Mouse (Mus musculus): Measurements from ENCODE around the gene Mical1.

Gene Mical1

DNA sequence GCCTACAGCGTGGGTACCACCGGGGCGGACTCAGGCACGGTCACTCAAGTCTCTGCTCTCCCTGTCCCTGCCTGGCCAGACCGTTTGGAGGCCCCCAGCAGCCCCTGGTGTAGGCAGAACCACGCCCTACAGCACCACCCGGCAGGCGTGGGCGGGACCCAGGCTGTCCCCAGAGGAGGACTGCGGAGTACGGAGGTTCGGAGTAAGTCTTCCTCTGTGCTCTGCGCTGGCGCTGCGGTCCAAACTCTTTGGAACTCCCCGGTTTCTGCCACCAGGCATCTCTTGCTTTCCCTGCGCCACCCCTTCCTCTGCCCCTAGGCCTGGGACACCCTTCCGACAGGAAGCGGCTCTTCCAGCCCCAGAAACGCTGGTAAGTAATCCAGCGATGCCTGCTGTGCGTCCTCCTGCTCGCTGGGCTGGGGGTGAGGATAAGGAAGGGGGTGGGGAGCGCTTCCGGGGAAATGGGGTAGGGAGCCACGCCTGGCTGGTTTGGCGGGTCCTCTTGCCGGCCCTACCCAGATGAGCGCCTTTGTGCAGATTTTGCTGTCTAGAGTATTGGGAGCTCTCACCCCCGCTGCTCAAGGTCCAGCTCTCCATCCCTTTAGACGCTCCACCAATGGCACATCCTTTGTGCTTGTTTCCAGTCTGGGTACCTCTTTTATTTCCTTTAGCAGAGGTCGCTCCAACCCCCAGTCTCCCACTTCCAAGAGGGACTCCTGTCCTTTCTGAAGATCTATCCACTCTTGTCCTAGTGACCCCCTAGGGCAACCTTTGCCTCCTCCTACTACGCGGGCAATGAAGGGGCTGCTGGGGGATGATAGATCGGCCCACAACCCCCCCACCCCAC is at the start of gene Mical1:
Mical1 (plus strand) TSS at position 144 of the 847 bp plus-strand sequence.
- DNase-seq (ENCODE audit: extremely low spot score, low spot score) = peak; percentile 82

DNA sequence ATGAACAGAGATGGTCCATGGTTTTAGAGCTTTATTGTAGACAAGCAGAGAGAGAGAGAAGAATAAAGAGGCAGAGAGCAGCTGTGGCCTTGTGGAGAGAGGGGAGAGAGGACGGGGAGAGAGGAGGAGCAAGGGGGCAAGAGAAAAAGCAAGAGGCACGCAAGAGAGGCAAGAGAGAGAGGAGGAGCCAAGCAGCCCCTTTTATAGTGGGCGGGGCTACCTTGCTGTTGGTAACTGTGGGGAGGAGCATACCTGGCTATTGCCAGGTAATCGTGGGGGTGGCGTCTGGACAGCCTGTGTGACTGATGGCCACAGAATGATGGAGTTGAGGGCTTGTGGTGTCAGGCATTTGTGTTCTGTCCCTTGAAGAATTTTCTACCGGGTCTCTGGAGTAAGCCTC is 49.7 kb upstream of the Mical1 start:
- no peak for DNase-seq (ENCODE audit: extremely low spot score, low spot score)

DNA sequence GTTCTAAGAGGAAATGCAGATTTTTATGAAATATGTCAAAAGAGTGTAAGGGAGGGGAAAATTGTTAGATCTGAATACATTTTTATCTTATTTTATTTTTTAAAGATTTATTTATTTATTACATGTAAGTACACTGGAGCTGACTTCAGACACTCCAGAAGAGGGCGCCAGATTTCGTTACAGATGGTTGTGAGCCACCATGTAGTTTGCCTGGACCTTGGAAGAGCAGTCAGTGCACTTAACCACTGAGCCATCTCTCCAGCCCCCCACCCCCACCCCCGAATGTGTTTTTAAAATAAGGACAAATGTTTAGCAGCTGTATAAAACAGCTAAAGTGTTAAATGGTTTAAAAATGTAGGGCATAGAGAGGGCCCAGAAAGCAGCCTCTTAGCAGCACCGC is 41.5 kb upstream of the Mical1 start:
- peak; percentile 30 for DNase-seq (ENCODE audit: extremely low spot score, low spot score)

GRCm38 (mm10) chr10:41435141-41435540 is 41.0 kb upstream of the Mical1 start:
- no peak for DNase-seq (ENCODE audit: extremely low spot score, low spot score)

- DNase-seq (ENCODE audit: extremely low spot score, low spot score) = no peak
These were observed 27.9 kb upstream of the Mical1 start for GRCm38 (mm10) chr10:41448216-41448615.

GRCm38 (mm10) chr10:41449684-41450083 is 26.4 kb upstream of the Mical1 start:
- DNase-seq (ENCODE audit: extremely low spot score, low spot score) = no peak

GRCm38 (mm10) chr10:41450137-41450670 is 25.9 kb upstream of the Mical1 start, which contains the start of gene Zbtb24:
TSS of gene Zbtb24 (plus strand) at chr10:41450383.
- peak; percentile 97 for DNase-seq (ENCODE audit: extremely low spot score, low spot score)

DNA sequence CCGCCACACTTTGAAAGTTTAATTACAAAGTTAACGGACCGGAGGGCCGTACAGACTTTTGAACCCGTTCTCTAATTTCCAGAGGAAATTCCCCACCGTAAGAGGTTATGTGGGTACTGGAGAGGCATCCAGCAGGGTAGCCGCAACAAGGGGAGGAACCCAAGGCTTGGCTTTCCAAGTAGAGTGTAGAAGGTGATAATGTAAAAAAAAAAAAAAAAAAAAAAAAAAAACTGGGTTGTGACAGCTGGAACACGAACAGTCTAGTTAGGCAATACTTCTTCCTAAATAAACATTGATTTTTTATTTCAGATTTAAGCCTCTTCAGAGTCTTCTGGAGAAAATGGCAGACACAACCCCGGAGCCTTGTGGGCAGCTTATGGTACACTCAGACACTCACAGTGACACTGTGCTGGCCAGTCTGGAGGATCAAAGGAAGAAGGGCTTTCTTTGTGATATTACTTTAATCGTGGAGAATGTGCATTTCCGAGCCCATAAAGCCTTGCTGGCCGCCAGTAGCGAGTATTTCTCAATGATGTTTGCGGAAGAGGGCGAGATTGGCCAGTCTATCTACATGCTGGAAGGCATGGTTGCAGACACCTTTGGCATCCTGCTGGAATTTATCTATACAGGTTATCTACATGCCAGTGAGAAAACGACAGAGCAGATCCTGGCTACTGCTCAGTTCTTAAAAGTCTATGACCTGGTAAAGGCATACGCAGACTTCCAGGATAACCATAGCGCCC is 25.2 kb upstream of the Mical1 start:
- DNase-seq (ENCODE audit: extremely low spot score, low spot score) = no peak

DNA sequence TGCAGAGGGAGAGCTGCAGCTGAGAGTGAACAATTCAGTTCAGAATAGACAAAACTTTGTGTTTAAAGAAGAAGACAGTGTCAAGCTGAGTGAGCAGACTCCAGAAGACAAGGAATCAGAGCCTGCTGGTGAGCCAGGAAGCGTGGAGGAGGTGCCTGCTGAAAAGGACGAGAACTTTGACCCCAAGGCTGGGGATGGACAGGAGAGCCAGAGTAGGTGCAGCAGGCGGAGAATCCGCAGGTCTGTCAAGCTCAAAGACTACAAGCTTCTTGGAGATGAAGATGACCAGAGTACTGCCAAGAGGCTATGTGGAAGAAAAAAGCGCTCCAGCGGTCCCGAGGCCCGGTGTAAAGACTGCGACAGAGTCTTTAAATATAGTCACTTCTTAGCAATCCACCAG is 24.5 kb upstream of the Mical1 start:
- no peak for DNase-seq (ENCODE audit: extremely low spot score, low spot score)

- DNase-seq (ENCODE audit: extremely low spot score, low spot score) = no peak
These were observed 23.3 kb upstream of the Mical1 start for GRCm38 (mm10) chr10:41452791-41453190.

GRCm38 (mm10) chr10:41459990-41460389 is 16.1 kb upstream of the Mical1 start:
- DNase-seq (ENCODE audit: extremely low spot score, low spot score) = no peak

DNA sequence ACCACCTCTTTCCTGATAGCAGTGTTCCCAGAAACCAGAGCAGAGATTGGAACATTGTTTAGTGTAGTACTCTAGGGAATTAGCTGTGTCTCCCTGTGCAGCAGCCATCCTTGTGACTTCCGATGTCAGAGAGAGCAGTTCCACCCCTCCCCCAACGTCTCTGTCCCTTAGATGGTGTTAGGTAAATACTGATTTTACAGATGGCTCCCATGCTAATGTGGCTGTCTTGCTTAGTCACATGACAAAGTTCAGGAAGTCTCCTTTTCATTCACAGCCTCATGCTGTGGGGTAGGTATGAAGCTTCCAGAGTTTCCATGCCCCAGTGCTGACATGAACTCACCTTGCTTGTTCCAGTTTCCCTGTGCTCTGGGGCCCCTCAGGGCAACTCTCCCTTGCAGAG is 15.6 kb upstream of the Mical1 start:
- no peak for DNase-seq (ENCODE audit: extremely low spot score, low spot score)

- DNase-seq (ENCODE audit: extremely low spot score, low spot score) = no peak
These were observed 14.9 kb upstream of the Mical1 start for GRCm38 (mm10) chr10:41461057-41461722.

DNA sequence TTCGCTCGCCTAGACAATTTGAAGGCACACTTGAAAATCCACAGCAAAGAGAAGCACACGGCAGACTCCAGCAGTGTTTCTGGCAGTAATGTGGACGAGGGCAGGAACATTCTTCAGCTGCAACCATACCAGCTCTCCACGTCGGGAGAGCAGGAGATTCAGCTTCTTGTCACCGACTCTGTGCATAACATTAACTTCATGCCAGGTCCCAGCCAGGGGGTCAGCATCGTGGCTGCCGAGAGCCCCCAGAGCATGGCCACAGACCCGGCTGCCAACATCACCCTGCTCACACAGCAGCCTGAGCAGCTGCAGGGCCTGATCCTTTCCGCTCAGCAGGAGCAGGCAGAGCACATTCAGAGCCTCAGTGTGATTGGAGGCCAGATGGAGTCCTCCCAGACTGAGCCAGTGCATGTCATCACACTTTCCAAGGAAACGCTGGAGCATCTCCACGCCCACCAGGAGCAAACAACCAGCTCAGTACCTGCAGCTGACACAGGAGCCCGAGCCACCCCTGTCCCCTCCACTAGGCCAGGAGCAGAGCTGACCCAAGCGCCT is 11.6 kb upstream of the Mical1 start:
- no peak for DNase-seq (ENCODE audit: extremely low spot score, low spot score)

DNA sequence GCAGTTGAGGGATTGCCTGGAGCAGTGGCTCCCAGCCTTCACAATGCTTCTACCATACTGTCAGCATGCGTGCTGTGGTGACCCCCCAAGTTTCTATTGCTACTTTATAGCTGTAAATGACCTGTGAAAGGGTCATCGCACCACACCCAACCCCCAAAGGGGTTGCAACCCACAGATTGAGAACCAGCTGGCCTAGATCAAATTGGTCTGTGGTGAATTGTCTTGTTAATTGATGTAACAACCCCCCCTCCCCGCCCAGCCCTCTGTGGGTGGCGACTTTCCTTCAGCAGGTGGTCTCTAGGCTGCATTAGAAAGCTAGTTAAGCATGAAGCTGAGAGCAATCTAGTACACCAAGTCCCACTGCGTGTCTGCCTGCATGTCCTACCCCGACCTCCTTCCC is 8.8 kb upstream of the Mical1 start:
- DNase-seq (ENCODE audit: extremely low spot score, low spot score) = no peak

DNA sequence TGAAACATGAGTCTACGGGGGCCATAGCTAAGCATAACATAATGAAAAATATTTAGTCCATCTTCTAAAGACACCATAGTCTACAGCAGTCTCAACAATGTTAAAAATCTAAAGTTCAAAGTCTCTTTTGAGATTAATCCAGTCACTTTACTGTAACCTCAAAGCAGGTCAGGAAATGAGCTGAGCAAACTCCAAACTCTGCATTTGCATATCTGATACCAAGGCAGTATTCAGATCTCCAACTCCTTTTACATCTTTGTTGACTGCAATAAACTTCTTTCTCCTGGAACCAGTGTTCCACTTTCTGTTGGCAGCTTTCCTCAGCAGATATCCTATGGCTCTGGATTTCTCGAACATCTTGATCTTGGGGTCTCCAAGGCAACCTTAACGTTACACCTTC is 5.4 kb upstream of the Mical1 start:
- DNase-seq (ENCODE audit: extremely low spot score, low spot score) = no peak

DNA sequence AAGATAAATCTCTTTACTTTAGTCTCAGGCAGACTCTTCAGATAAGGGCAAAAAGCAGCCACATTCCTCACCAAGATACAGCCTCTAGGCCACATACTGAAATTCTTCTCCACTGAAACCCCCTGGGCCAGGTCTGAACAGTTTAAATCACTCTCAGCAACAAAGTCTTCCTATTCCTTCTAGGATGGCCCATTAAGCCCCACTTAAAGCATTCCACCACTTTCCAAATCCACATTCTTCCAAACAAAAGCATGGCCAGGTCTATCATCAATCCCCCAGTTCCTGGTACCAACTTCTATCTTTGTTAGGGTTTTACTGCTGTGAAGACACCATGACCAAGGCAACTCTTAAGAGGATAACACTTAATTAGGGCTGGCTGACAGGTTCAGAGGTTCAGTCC is 3.6 kb upstream of the Mical1 start:
- DNase-seq (ENCODE audit: extremely low spot score, low spot score) = no peak

DNA sequence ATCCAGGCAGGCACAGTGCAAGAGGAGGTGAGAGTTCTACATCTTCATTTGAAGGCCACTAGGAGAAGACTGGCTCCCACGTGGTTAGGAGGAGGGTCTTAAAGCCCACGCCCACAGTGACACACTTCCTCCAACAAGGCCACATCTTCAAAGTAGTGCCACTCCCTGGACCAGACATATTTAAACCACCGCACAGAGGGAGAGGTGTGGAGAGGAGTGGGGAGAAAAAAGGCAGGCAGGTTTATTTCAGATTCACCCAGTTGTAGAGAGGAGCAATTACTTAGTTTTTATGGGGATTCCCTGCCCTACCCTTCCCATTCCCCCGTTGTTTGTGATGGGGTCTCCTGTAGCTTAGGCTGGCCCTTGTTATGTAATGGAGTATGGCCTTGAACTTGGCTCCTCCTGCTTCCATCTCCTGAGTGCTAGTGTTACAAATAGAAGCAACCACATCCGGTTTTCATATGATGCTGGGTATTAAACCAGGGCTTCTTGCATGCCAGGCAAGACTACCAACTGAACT is 3.1 kb upstream of the Mical1 start:
- DNase-seq (ENCODE audit: extremely low spot score, low spot score) = no peak

GRCm38 (mm10) chr10:41473782-41474468 is 2.2 kb upstream of the Mical1 start:
- DNase-seq (ENCODE audit: extremely low spot score, low spot score) = no peak

DNA sequence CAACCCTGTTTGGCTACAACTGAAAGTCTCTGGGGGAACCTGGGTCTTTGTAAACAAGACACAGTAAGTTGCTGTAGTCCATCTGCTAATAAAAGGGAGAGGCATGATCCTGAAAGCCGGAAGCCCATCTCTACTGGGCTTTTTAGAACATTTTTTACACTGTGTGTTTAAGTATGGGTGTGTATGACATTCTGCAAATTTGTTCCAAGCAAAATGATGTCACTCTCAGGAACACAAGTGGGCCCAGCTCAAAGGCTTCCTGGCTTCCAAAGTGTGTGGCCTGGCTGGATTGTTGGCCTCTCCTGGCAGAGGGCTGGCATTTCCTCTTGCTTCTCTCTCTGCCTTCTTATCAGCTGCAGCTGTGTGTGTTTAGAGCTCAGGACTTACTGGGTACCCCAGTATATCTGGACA is 1.1 kb upstream of the Mical1 start:
- DNase-seq (ENCODE audit: extremely low spot score, low spot score) = no peak

DNA sequence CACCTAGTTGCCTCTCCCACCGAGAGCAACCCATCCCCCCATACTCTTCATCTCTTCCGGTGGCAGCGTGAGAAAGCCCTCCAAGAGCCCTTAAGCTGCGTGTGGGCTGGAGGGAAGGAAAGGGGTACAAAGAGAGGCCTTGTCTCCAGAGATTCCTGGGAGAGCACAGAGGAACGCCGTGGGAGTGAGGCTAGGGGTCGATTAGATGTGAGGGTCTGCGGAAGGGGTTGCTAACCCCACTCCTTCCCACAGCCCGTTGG is 834 bp downstream of the Mical1 start:
- no peak for DNase-seq (ENCODE audit: extremely low spot score, low spot score)
